Mouse (Mus musculus) heart, postnatal 0 days (tissue): ENCODE measurements around the gene Tmem210. TPM values are rescaled to one million over a fixed set of nuclear protein-coding genes. Genes with fewer than 3 reads are reported as not detected.

Source experiments
- ATAC-seq: fragments of 200-750 bp; cut with Nextera tagmentation; 2 replicates; pipeline ENCODE4 v1.8.0; 2017; ENCODE audit warnings: low read depth, moderate number of reproducible peaks, moderate library complexity; ENCODE audit not compliant: insufficient read depth
- DNase-seq: peaks from one replicate; pipeline ENCODE4 v3.0.0-alpha.2; 2016; ENCODE audit warnings: low spot score
- H3K27ac ChIP-seq: fragments of 300-500 bp; sonication (generic); 2 replicates; pipeline ENCODE4 v1.5.1; 2014; ENCODE audit warnings: low read depth, mild to moderate bottlenecking
- H3K27me3 ChIP-seq: fragments of 300-500 bp; sonication (generic); 2 replicates; pipeline ENCODE4 v1.6.1; 2014; ENCODE audit warnings: low read length, mixed read lengths; ENCODE audit not compliant: control insufficient read depth, insufficient read depth
- H3K36me3 ChIP-seq: fragments of 300-500 bp; sonication (generic); replicated peaks from 2 replicates; pipeline ENCODE4 v1.6.1; 2014; ENCODE audit warnings: low read length, mixed read lengths; ENCODE audit not compliant: control insufficient read depth, insufficient read depth
- H3K4me1 ChIP-seq: fragments of 300-500 bp; sonication (generic); 2 replicates; pipeline ENCODE4 v1.6.1; 2014; ENCODE audit warnings: antibody characterized with exemption; ENCODE audit not compliant: control insufficient read depth, insufficient read depth
- H3K4me2 ChIP-seq: fragments of 300-500 bp; sonication (generic); 2 replicates; pipeline ENCODE4 v1.6.1; 2014; ENCODE audit warnings: low read depth, mild to moderate bottlenecking, low read length, moderate library complexity
- H3K4me3 ChIP-seq: fragments of 300-500 bp; sonication (generic); 2 replicates; pipeline ENCODE4 v1.5.1; 2014; ENCODE audit warnings: low read depth, low read length
- H3K9ac ChIP-seq: fragments of 300-500 bp; sonication (generic); replicated peaks from 2 replicates; pipeline ENCODE4 v1.6.1; 2014; ENCODE audit warnings: low read depth, low read length, mixed read lengths
- H3K9me3 ChIP-seq: fragments of 300-500 bp; sonication (generic); replicated peaks from 2 replicates; pipeline ENCODE4 v1.6.1; 2016; ENCODE audit warnings: low read length; ENCODE audit not compliant: control insufficient read depth
- CTCF ChIP-seq: IDR thresholded peaks from 2 replicates; pipeline ENCODE4 v1.5.1; 2016; ENCODE audit warnings: antibody characterized with exemption, control low read depth, low read depth
- EP300 ChIP-seq: IDR thresholded peaks from 2 replicates; pipeline ENCODE4 v1.6.1; 2016; ENCODE audit warnings: antibody characterized with exemption, low read depth
- WGBS: fragments of 180-500 bp; shearing (Covaris S2); extraction: QIAGEN DNeasy Blood & Tissue Kit; methylation state at CpG from one replicate; pipeline ENCODE4 v1.1.7; 2014; 5-methylcytosine and 5-hydroxymethylcytosine counted together
- polyA plus RNA-seq: library from polyadenylated mRNA; unstranded; fragments of >200 nt; fragmentation: Nextera tagmentation; extraction: Ambion mirVana; gene quantifications from 2 replicates; pipeline ENCODE4 v1.2.1, GENCODE M21; 2015
- total RNA-seq: library from RNA; depleted of rRNA; stranded (reverse); fragments of >200 nt; gene quantifications from 2 replicates; pipeline ENCODE4 v1.2.3, GENCODE M21; 2014; ENCODE audit warnings: low replicate concordance

The Tmem210 gene
- total and polyA plus RNA-seq, 2 experiments from 2014 or later, result not detected

DNA sequence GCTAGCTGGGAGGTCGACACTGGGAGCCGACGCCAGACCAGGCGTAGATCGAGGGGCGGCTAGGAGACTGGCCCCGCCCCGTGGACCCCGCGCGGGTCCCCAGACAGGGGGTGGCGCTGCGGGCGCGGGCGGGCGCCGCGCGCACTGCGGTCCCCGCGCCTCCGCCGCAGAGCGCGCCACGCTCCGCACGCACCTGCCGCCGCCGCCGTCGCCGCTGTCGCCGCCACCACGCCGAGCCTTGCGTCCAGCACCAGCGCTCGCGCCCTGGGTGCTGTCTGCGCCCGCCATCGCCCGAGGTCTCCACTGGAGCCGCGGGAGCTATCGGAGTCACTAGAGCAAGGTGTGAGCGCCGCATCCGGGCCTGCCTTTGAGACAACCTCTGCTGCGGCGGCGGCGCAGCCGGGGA lies 45.8 kb upstream of the Tmem210 start, which contains the start of the genes Rnf208 and Cysrt1:
Gene Rnf208, plus strand, starts transcription at position 155 of the 406 bp plus-strand sequence.
Gene Cysrt1, minus strand, starts transcription at position 352 of the 406 bp plus-strand sequence.
- Histone ChIP-seq H3K9me3 (no peaks in the 10 kb centered on the region), H3K4me1 (peaks cover 7% of the 10 kb centered on the region), H3K9ac (0 out of 2 replicates have a peak within 1 kb of the TSS, but pooled peaks have one; percentile 7), H3K36me3 (no peaks in the 10 kb centered on the region), H3K4me2 (peak within 1 kb of the TSS; percentile 66), H3K27me3 (peaks cover 43% of the 10 kb centered on the region), H3K4me3 (peak within 1 kb of the TSS; percentile 41), H3K27ac (no peak within 1 kb of the TSS)
- no peak for TF ChIP-seq EP300
- WGBS, result under 1% methylated on average over 16 of the region's 59 CpGs
- ATAC-seq (no peak), DNase-seq (no peak)

DNA sequence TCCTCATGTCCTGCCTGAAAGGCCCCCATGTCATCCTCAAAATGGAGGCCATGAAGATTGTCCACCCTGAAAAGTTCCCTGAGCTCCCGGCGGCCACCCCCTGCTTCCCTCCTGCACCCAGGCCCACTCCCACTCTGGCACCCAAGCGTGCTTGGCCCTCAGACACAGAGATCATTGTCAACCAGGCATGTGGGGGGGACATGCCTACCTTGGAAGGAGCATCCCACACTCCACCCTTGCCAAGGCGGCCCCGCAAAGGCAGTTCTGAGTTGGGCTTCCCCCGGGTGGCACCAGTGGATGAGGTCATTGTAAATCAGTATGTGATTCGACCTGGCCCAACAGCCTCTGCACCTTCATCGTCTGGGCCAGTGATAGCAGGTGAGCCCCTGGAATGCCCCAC lies 44.6 kb upstream of the Tmem210 start:
- H3K27me3 ChIP-seq, result peaks cover 43% of the 10 kb centered on the region
- WGBS, result 60% methylated on average over 8 of the region's 8 CpGs
- no peak overlapping the region for H3K4me2 ChIP-seq
- TF ChIP-seq EP300 (no peak), CTCF (no peak)
- DNase-seq, result no peak
- H3K4me1 ChIP-seq, result peaks cover 7% of the 10 kb centered on the region
- H3K4me3 ChIP-seq, result no peak overlapping the region
- ATAC-seq, result no peak
- no peaks in the 10 kb centered on the region for H3K9me3 ChIP-seq
- H3K9ac ChIP-seq, result no peak overlapping the region
- H3K36me3 ChIP-seq, result no peaks in the 10 kb centered on the region
- H3K27ac ChIP-seq, result no peak overlapping the region

DNA sequence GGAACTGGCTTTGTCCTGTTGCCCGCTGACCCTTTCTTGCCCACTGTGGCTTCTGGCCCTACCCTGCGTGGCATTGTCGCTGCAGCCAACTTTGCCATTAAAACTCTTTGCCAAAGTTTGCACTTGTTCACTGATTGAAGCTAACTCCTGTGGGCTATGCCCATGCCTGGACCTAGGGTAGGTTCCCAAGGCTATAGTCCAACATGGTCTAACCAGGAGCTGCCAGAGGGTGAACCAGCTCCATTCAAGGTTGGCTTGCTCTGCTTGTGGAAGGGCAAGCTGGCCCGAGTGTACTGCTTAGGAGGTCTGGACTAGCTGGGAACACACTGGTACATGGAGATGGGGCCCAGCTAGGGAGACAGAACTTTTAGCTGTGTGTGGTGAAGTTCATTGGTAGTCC lies 43.8 kb upstream of the Tmem210 start:
- TF ChIP-seq EP300 (no peak), CTCF (no peak)
- no peak for ATAC-seq
- peaks cover 40% of the 10 kb centered on the region for H3K27me3 ChIP-seq
- no peak overlapping the region for H3K27ac ChIP-seq
- no peak for DNase-seq
- H3K4me2 ChIP-seq, result no peak overlapping the region
- H3K9ac ChIP-seq, result no peak overlapping the region
- no peak overlapping the region for H3K4me3 ChIP-seq
- H3K36me3 ChIP-seq, result peaks cover 4% of the 10 kb centered on the region
- WGBS, result 87% methylated on average over 4 of the region's 4 CpGs
- no peaks in the 10 kb centered on the region for H3K9me3 ChIP-seq
- H3K4me1 ChIP-seq, result peaks cover 7% of the 10 kb centered on the region

DNA sequence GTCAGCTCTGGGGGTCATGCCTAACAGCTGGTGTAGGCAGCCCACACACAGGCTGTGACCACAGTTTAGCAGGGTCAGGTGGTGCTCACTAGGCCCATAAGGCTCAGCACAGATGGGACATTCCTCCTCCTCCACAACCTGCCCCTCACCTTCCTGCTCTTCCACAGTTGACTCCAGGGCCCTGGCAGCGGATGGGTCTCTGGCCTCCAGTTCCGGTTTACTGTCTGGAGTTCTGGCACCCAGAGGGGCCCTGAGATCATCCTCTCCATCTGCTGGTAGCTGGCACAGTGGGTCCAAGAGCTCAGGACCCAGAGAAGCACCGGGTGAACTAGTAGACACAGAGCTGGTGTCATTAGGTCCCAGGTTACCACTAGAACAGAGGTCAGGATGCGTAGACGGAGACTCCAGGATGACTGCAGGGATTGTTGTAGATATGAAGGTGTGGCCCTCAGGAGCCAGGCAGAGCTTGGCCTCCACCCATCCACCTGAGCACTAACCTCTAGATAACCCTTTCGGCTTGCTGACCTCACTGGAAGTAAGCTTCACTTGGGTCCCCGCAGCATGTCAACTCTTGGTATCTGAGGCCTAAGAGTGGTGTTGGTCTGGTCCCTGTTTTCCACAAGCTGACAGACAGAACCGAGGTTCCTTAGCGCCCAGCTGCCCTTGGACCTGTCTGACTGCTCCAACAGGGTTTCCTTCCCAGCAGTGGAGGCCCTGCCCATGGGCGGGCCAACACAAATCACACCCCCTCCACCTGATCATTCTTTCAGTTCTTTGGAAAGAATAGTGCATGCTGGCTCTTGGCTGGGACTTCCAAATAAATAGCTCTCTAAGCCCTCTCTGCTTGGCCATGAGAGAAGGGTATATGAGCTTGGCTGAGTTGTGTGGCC lies 41.5 kb upstream of the Tmem210 start, which contains the start of gene AL732309.1:
Gene AL732309.1, minus strand, starts transcription at position 681 of the 890 bp plus-strand sequence.
- DNase-seq, result no peak
- Histone ChIP-seq H3K4me2 (no peak within 1 kb of the TSS), H3K36me3 (peaks cover 24% of the 10 kb centered on the region), H3K9me3 (no peaks in the 10 kb centered on the region), H3K27ac (no peak within 1 kb of the TSS), H3K27me3 (peaks cover 20% of the 10 kb centered on the region), H3K4me3 (no peak within 1 kb of the TSS), H3K9ac (no peak within 1 kb of the TSS), H3K4me1 (no peaks in the 10 kb centered on the region; the same call in 1 of the 2 replicates)
- WGBS, result 82% methylated on average over 10 of the region's 10 CpGs
- no peak for TF ChIP-seq CTCF
- TF ChIP-seq EP300, result no peak
- ATAC-seq, result no peak

DNA sequence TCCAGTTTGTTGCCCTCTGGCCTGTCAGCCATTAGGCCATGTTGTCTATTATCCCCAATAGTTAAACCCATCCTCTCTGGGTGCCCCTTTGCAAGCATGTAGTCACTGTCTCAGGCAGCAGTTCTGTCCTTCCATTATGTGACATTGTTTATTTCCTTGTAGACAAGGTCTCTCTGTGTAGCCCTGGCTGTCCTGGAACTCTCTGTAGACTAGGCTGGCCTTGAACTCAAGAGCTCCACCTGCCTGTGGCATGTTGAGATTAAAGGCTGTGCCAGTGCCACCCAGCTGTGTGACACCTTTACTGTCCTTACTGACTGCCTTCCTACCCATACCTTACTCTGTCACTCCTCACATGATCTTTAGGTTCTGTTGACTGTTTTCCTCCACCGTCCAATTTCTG lies 35.6 kb upstream of the Tmem210 start:
- Histone ChIP-seq H3K27me3 (no peaks in the 10 kb centered on the region), H3K27ac (no peak overlapping the region), H3K4me2 (no peak overlapping the region), H3K4me3 (no peak overlapping the region), H3K9ac (no peak overlapping the region), H3K4me1 (peaks cover 6% of the 10 kb centered on the region), H3K36me3 (peaks cover 43% of the 10 kb centered on the region), H3K9me3 (no peaks in the 10 kb centered on the region)
- DNase-seq (no peak), ATAC-seq (no peak)
- peak; percentile 22 for TF ChIP-seq CTCF
- no peak for TF ChIP-seq EP300
- 88% methylated on average over 1 of the region's 1 CpGs for WGBS
